Mouse (Mus musculus) hindbrain, embryonic 10.5 days (tissue): ENCODE measurements around the gene Begain. TPM values are rescaled to one million over a fixed set of nuclear protein-coding genes. Genes with fewer than 3 reads are reported as not detected.
A peak's percentile ranks its signal among the peaks of the same experiment; 100 is the strongest.

ENCODE experiments used
- DNase-seq: peaks from one replicate; pipeline ENCODE4 v3.0.0-alpha.2; 2017; ENCODE audit warnings: low spot score
- H3K27ac ChIP-seq: fragments of 300-500 bp; sonication (generic); 2 replicates; pipeline ENCODE4 v1.5.1; 2016; ENCODE audit warnings: mild to moderate bottlenecking, moderate library complexity
- H3K27me3 ChIP-seq: fragments of 300-500 bp; sonication (generic); 2 replicates; pipeline ENCODE4 v1.6.1; 2016; ENCODE audit warnings: mild to moderate bottlenecking; ENCODE audit not compliant: poor library complexity, insufficient read depth, severe bottlenecking
- H3K36me3 ChIP-seq: fragments of 300-500 bp; sonication (generic); 2 replicates; pipeline ENCODE4 v1.6.1; 2016; ENCODE audit warnings: mild to moderate bottlenecking, moderate library complexity
- H3K4me1 ChIP-seq: fragments of 300-500 bp; sonication (generic); replicated peaks from 2 replicates; pipeline ENCODE4 v1.6.1; 2016; ENCODE audit warnings: mild to moderate bottlenecking
- H3K4me3 ChIP-seq: fragments of 300-500 bp; sonication (generic); 2 replicates; pipeline ENCODE4 v1.5.1; 2016; ENCODE audit warnings: mild to moderate bottlenecking, moderate library complexity
- H3K9me3 ChIP-seq: fragments of 300-500 bp; sonication (generic); 2 replicates; pipeline ENCODE4 v1.6.1; 2016; ENCODE audit warnings: mild to moderate bottlenecking, moderate library complexity
- WGBS: fragments of 180-500 bp; shearing (Covaris S2); methylation state at CpG from one replicate; pipeline ENCODE4 v1.1.7; 2016; 5-methylcytosine and 5-hydroxymethylcytosine counted together
- polyA plus RNA-seq: library from polyadenylated mRNA; unstranded; fragments of >200 nt; fragmentation: Nextera tagmentation; extraction: Ambion mirVana; gene quantifications from 2 replicates; pipeline ENCODE4 v1.2.1, GENCODE M21; 2016

The Begain gene
- polyA plus RNA-seq, 1 experiment from 2014 or later: 16.2 TPM

GRCm38 (mm10) chr12:109044497-109044896 is 23.5 kb downstream of the Begain start:
- Histone ChIP-seq H3K4me3 (no peak overlapping the region), H3K27ac (no peak overlapping the region), H3K9me3 (no peaks in the 10 kb centered on the region), H3K36me3 (no peaks in the 10 kb centered on the region), H3K27me3 (peaks cover 51% of the 10 kb centered on the region), H3K4me1 (peaks cover 23% of the 10 kb centered on the region; the same call in 1 of the 2 replicates)
- peak; percentile 21 for DNase-seq
- 20% methylated on average over 5 of the region's 5 CpGs for WGBS

GRCm38 (mm10) chr12:109039311-109039710 is 28.7 kb downstream of the Begain start:
- peak overlapping the region; percentile 63; the same call in 1 of the 2 replicates for H3K27ac ChIP-seq
- H3K4me3 ChIP-seq: no peak overlapping the region
- peaks cover 2% of the 10 kb centered on the region; the same call in 1 of the 2 replicates for H3K36me3 ChIP-seq
- H3K27me3 ChIP-seq: peaks cover 41% of the 10 kb centered on the region
- peaks cover 49% of the 10 kb centered on the region for H3K4me1 ChIP-seq
- H3K9me3 ChIP-seq: no peaks in the 10 kb centered on the region
- WGBS: 90% methylated on average over 7 of the region's 7 CpGs
- DNase-seq: no peak

DNA sequence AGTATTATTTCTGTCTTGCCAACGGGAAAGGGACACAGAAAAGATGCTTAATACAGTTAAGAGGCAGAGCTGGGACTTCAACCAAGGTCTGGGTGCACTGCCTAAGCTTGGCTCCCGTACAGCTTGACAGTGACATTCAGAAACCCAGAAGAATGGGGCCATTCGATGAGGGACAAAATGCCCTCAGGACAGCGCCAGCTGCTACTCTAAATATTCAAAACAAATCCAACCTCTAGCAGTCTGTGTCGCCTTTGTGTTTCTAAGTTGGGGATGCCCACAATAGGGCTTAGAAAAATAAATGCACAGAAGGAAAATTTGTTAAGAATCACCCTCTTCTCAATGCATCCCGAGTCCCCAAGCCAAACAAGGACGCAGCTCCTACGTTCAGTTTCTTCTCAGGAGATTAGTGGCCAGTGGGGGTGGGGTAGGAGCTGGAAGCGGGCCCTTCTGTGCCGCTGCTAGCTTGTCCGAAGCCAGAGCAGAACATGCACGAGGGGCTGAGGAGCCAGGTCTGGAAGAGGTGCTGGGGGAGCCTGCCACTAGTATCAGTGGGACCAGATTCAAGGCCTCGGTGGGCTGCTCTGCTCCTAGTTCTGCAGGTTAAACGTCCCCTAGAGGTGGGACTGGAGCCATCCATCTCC is 29.7 kb downstream of the Begain start:
- Histone ChIP-seq H3K27ac (peak overlapping the region; percentile 64), H3K27me3 (peaks cover 51% of the 10 kb centered on the region), H3K4me3 (no peak overlapping the region), H3K4me1 (peaks cover 49% of the 10 kb centered on the region), H3K36me3 (peaks cover 12% of the 10 kb centered on the region), H3K9me3 (peaks cover 9% of the 10 kb centered on the region)
- 44% methylated on average over 14 of the region's 14 CpGs for WGBS
- DNase-seq: no peak

- H3K27me3 ChIP-seq: peaks cover 61% of the 10 kb centered on the region
- DNase-seq: no peak
- H3K4me1 ChIP-seq: peaks cover 47% of the 10 kb centered on the region
- H3K9me3 ChIP-seq: peaks cover 9% of the 10 kb centered on the region
- WGBS: 82% methylated on average over 2 of the region's 2 CpGs
- no peak overlapping the region for H3K4me3 ChIP-seq
- peaks cover 12% of the 10 kb centered on the region for H3K36me3 ChIP-seq
- 0 out of 2 replicates have a peak overlapping the region, but pooled peaks have one; percentile 64 for H3K27ac ChIP-seq
Measured at GRCm38 (mm10) chr12:109037026-109037425, 31.0 kb downstream of the Begain start.

GRCm38 (mm10) chr12:109023780-109024179 is 44.2 kb downstream of the Begain start:
- Histone ChIP-seq H3K27ac (peak overlapping the region; percentile 45; the same call in 1 of the 2 replicates), H3K4me1 (0 out of 2 replicates have a peak, but pooled peaks cover 4% of the 10 kb centered on the region), H3K4me3 (no peak overlapping the region), H3K36me3 (peaks cover 4% of the 10 kb centered on the region; the same call in 1 of the 2 replicates), H3K9me3 (no peaks in the 10 kb centered on the region), H3K27me3 (no peaks in the 10 kb centered on the region)
- DNase-seq: no peak
- 56% methylated on average over 9 of the region's 9 CpGs for WGBS

GRCm38 (mm10) chr12:109022966-109023365 is 45.1 kb downstream of the Begain start:
- no peak for DNase-seq
- H3K27ac ChIP-seq: 0 out of 2 replicates have a peak overlapping the region, but pooled peaks have one; percentile 9
- WGBS: 92% methylated on average over 5 of the region's 5 CpGs
- H3K36me3 ChIP-seq: peaks cover 4% of the 10 kb centered on the region; the same call in 1 of the 2 replicates
- H3K4me1 ChIP-seq: 0 out of 2 replicates have a peak, but pooled peaks cover 4% of the 10 kb centered on the region
- H3K9me3 ChIP-seq: no peaks in the 10 kb centered on the region
- no peak overlapping the region for H3K4me3 ChIP-seq
- H3K27me3 ChIP-seq: no peaks in the 10 kb centered on the region

DNA sequence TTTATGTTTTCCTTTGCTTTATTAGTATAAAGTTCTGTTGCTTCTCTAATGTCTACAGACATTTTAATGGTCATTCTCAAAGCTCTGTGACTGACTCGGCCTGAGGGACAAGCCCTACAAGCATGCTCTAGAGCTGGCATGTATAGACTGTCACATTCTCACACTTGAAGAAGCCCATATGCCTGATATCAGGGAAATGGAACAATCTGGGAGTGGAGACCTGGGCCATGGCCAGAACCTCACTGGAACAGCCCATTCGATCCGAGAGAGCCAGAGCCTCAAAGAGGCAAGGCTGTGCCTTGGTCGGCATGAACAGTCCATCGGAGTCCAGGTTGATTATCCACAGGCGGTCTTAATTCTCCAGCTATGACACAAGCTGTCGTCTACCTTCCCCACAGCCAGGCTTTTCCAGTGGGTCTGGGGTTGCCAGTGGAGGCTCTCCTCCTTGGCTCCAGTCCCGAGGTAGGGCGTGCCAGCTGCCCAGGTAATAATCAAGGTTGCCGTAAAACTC is 45.8 kb downstream of the Begain start:
- H3K27ac ChIP-seq: no peak overlapping the region
- 0 out of 2 replicates have a peak, but pooled peaks cover 4% of the 10 kb centered on the region for H3K4me1 ChIP-seq
- H3K36me3 ChIP-seq: peaks cover 4% of the 10 kb centered on the region; the same call in 1 of the 2 replicates
- WGBS: 92% methylated on average over 10 of the region's 10 CpGs
- no peak overlapping the region for H3K4me3 ChIP-seq
- no peak for DNase-seq
- no peaks in the 10 kb centered on the region for H3K9me3 ChIP-seq
- H3K27me3 ChIP-seq: no peaks in the 10 kb centered on the region

DNA sequence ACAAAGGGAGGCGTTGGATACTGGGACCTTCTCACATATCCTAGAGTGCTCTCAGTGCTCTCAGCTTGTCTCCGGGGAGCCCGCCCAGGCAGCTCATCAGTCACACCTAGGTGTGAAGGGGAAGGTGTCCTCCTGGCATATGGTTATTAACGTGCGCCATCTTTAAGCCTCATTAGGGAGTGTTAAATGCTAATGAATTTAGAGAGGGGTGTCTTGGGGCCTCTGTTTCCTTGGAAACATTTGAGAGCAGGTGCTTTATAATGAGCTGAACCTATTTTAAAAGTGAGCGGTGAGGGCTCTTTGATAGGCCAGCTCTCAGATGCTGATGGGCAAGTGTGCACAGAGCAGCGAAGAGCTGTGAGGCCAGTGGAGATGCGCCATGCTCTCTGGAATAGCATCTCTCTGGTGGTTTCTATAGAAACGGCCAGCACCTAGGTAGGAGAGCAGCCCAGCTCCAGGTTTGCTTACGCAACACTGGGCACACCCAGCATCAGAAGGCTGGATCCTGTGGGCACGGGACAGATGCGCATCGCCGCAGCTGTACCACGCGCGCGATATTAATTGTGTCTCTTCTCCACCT is 57.9 kb downstream of the Begain start:
- 88% methylated on average over 18 of the region's 18 CpGs for WGBS
- H3K9me3 ChIP-seq: no peaks in the 10 kb centered on the region
- no peak overlapping the region for H3K27ac ChIP-seq
- no peak overlapping the region for H3K4me3 ChIP-seq
- H3K4me1 ChIP-seq: peaks cover 26% of the 10 kb centered on the region
- 0 out of 2 replicates have a peak, but pooled peaks cover 3% of the 10 kb centered on the region for H3K27me3 ChIP-seq
- H3K36me3 ChIP-seq: no peaks in the 10 kb centered on the region
- no peak for DNase-seq

DNA sequence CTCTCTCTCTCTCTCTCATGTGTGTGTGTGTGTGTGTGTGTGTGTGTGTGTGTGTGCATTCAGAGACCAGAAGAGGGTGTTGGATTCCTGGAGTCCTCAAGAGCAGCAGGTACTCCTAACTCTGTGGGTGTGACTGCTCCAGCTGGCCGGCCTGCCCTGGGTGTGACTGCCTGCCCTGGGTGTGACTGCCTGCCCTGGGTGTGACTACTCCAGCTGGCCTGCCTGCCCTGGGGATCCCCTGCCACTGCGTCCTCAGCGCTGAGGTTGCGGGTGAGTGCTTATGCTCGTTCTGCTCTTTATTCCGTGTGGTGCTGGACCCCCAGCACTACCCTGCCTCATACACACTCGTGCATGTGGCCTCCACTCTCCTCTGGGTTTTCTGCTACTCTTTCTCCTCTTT is 65.0 kb downstream of the Begain start:
- Histone ChIP-seq H3K9me3 (no peaks in the 10 kb centered on the region), H3K27ac (0 out of 2 replicates have a peak overlapping the region, but pooled peaks have one; percentile 40), H3K4me1 (peaks cover 33% of the 10 kb centered on the region), H3K4me3 (no peak overlapping the region), H3K36me3 (no peaks in the 10 kb centered on the region), H3K27me3 (0 out of 2 replicates have a peak, but pooled peaks cover 3% of the 10 kb centered on the region)
- no peak for DNase-seq
- 76% methylated on average over 7 of the region's 7 CpGs for WGBS

DNA sequence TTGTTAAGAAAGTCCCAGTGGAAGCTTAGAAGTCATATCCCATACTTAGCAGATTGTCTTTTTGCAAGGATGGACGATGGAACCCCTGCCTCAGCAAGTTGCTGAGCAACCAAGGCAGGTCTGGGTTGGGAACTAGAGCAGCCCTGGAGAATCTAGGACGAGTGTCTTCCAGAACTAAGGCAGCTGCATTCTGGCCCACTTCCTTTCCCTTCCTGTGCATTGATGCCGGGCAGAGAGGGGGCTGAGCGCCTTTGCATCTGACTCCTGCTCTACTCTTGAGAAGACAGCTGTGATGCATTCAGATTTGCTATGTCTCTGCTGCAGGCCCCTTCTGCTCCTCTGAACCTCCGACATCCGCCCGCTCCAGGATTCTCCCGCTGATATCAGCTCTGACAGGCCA is 70.8 kb downstream of the Begain start:
- Histone ChIP-seq H3K27ac (no peak overlapping the region), H3K9me3 (no peaks in the 10 kb centered on the region), H3K27me3 (peaks cover 4% of the 10 kb centered on the region; the same call in 1 of the 2 replicates), H3K36me3 (no peaks in the 10 kb centered on the region), H3K4me1 (peaks cover 44% of the 10 kb centered on the region), H3K4me3 (no peak overlapping the region)
- WGBS: 69% methylated on average over 8 of the region's 8 CpGs
- no peak for DNase-seq

GRCm38 (mm10) chr12:108995976-108996636 is 71.9 kb downstream of the Begain start:
- no peaks in the 10 kb centered on the region for H3K36me3 ChIP-seq
- H3K27ac ChIP-seq: no peak overlapping the region
- peaks cover 4% of the 10 kb centered on the region; the same call in 1 of the 2 replicates for H3K27me3 ChIP-seq
- no peaks in the 10 kb centered on the region for H3K9me3 ChIP-seq
- 80% methylated on average over 12 of the region's 12 CpGs for WGBS
- DNase-seq: no peak
- H3K4me1 ChIP-seq: peaks cover 44% of the 10 kb centered on the region
- no peak overlapping the region for H3K4me3 ChIP-seq

- H3K36me3 ChIP-seq: no peaks in the 10 kb centered on the region
- WGBS: 17% methylated on average over 19 of the region's 19 CpGs
- H3K4me1 ChIP-seq: peaks cover 44% of the 10 kb centered on the region
- H3K27me3 ChIP-seq: peaks cover 4% of the 10 kb centered on the region; the same call in 1 of the 2 replicates
- H3K9me3 ChIP-seq: no peaks in the 10 kb centered on the region
- H3K4me3 ChIP-seq: no peak overlapping the region
- peak; percentile 86 for DNase-seq
- H3K27ac ChIP-seq: 0 out of 2 replicates have a peak overlapping the region, but pooled peaks have one; percentile 41
Measured at GRCm38 (mm10) chr12:108994436-108995031, 73.5 kb downstream of the Begain start.
